Mouse (Mus musculus) MEL (cell line): ENCODE results near the gene Wif1. TPM values are rescaled to one million over a fixed set of nuclear protein-coding genes. Genes with fewer than 3 reads are reported as not detected.
A peak's percentile ranks its signal among the peaks of the same experiment; 100 is the strongest.

Experiments
- DNase-seq: peaks from one replicate; pipeline ENCODE4 v3.0.0; 2011; ENCODE audit warnings: low read depth, low spot score
- H3K27ac ChIP-seq: 2 replicates; pipeline ENCODE4 v1.5.1; 2012; ENCODE audit warnings: low read depth, mild to moderate bottlenecking, control low read depth, low read length, moderate library complexity; ENCODE audit not compliant: control insufficient read depth
- H3K27me3 ChIP-seq, 2 experiments: fragments of 150-350 bp in 1 of 2; sonication (generic) in 1 of 2; 2 replicates each; pipeline ENCODE4 v1.6.1; 2012; ENCODE audit warnings: low read length in 2 of 2, mild to moderate bottlenecking in 2 of 2, improper control_type of control experiment in 1 of 2, moderate library complexity in 1 of 2; ENCODE audit not compliant: insufficient read depth in 2 of 2, control insufficient read depth in 1 of 2
- H3K36me3 ChIP-seq, 2 experiments: 2 replicates each; pipeline ENCODE4 v1.6.1; 2012 to 2014; ENCODE audit warnings: low read length in 2 of 2, improper control_type of control experiment in 1 of 2, inconsistent platforms in 1 of 2, mild to moderate bottlenecking in 1 of 2; ENCODE audit not compliant: insufficient read depth in 2 of 2, control insufficient read depth in 1 of 2
- H3K4me1 ChIP-seq, 2 experiments: fragments of 150-350 bp in 1 of 2; sonication (generic) in 1 of 2; 2 replicates each; pipeline ENCODE4 v1.6.1; 2012; ENCODE audit warnings: low read length in 2 of 2, improper control_type of control experiment in 1 of 2, mild to moderate bottlenecking in 1 of 2; ENCODE audit not compliant: insufficient read depth in 2 of 2, control insufficient read depth in 1 of 2
- H3K4me3 ChIP-seq, 2 experiments: fragments of 150-350 bp in 1 of 2; sonication (generic) in 1 of 2; 2 replicates each; pipeline ENCODE4 v1.5.1; 2012; ENCODE audit warnings: low read depth in 2 of 2, low read length in 2 of 2, mild to moderate bottlenecking in 2 of 2, moderate library complexity in 2 of 2, control low read depth in 1 of 2, improper control_type of control experiment in 1 of 2; ENCODE audit not compliant: control insufficient read depth in 1 of 2, insufficient read depth in 1 of 2
- H3K79me2 ChIP-seq: 2 replicates; pipeline ENCODE4 v1.6.1; 2012; ENCODE audit warnings: mild to moderate bottlenecking, low read length, moderate library complexity; ENCODE audit not compliant: control insufficient read depth, poor library complexity, insufficient read depth
- H3K9ac ChIP-seq: 2 replicates; pipeline ENCODE4 v1.6.1; 2012; ENCODE audit warnings: low read depth, mild to moderate bottlenecking, control low read depth, low read length, moderate library complexity; ENCODE audit not compliant: control insufficient read depth, poor library complexity, severe bottlenecking
- H3K9me3 ChIP-seq: fragments of 150-350 bp; sonication (generic); replicated peaks from 2 replicates; pipeline ENCODE4 v1.6.1; 2012; ENCODE audit warnings: mild to moderate bottlenecking, low read length, improper control_type of control experiment, moderate library complexity; ENCODE audit not compliant: insufficient read depth
- CHD1 ChIP-seq: IDR thresholded peaks from 2 replicates; pipeline ENCODE4 v1.6.1; 2012; ENCODE audit warnings: low read depth, mild to moderate bottlenecking, inconsistent platforms, low read length, improper control_type of control experiment
- CTCF ChIP-seq, 3 experiments: IDR thresholded peaks in 2 of 3; conservative IDR thresholded peaks in 1 of 3; 2 replicates each; pipeline ENCODE4 v1.5.1; 2011 to 2012; ENCODE audit warnings: low read length in 3 of 3, low read depth in 2 of 3, mild to moderate bottlenecking in 2 of 3, improper control_type of control experiment in 1 of 3, inconsistent platforms in 1 of 3, mixed read lengths in 1 of 3, moderate library complexity in 1 of 3; ENCODE audit not compliant: control insufficient read depth in 1 of 3, insufficient read depth in 1 of 3, poor library complexity in 1 of 3, severe bottlenecking in 1 of 3
- E2F4 ChIP-seq: IDR thresholded peaks from 2 replicates; pipeline ENCODE4 v1.6.1; 2011; ENCODE audit warnings: low read depth, low read length, improper control_type of control experiment, borderline replicate concordance
- GABPA ChIP-seq: IDR thresholded peaks from 2 replicates; pipeline ENCODE4 v1.6.1; 2012; ENCODE audit warnings: low read depth, mild to moderate bottlenecking, inconsistent platforms, low read length, improper control_type of control experiment, moderate library complexity
- HCFC1 ChIP-seq: IDR thresholded peaks from 2 replicates; pipeline ENCODE4 v1.6.1; 2012; ENCODE audit warnings: low read depth, mild to moderate bottlenecking, inconsistent platforms, low read length, improper control_type of control experiment, moderate library complexity
- MAFK ChIP-seq: IDR thresholded peaks from 2 replicates; pipeline ENCODE4 v1.6.1; 2011; ENCODE audit warnings: low read depth, mild to moderate bottlenecking, low read length, improper control_type of control experiment, borderline replicate concordance
- MAZ ChIP-seq: IDR thresholded peaks from 2 replicates; pipeline ENCODE4 v1.6.1; 2012; ENCODE audit warnings: low read depth, mild to moderate bottlenecking, inconsistent platforms, low read length, improper control_type of control experiment
- MEF2A ChIP-seq: IDR thresholded peaks from 2 replicates; pipeline ENCODE4 v1.6.1; 2014; ENCODE audit warnings: low read depth, mild to moderate bottlenecking, inconsistent platforms, low read length, improper control_type of control experiment; ENCODE audit not compliant: poor library complexity, insufficient replicate concordance, severe bottlenecking; ENCODE audit errors: extremely low read depth
- MYB ChIP-seq: IDR thresholded peaks from 2 replicates; pipeline ENCODE4 v1.6.1; 2011; ENCODE audit warnings: mild to moderate bottlenecking, low read depth, low read length, improper control_type of control experiment
- POLR2A ChIP-seq, 2 experiments: IDR thresholded peaks; 2 replicates each; pipeline ENCODE4 v1.6.1; 2011 to 2012; ENCODE audit warnings: low read length in 2 of 2, mild to moderate bottlenecking in 2 of 2, control low read depth in 1 of 2, improper control_type of control experiment in 1 of 2, low read depth in 1 of 2, moderate library complexity in 1 of 2; ENCODE audit not compliant: control insufficient read depth in 1 of 2, insufficient read depth in 1 of 2, poor library complexity in 1 of 2
- RAD21 ChIP-seq: IDR thresholded peaks from 2 replicates; pipeline ENCODE4 v1.6.1; 2011; ENCODE audit warnings: mild to moderate bottlenecking, low read depth, low read length, improper control_type of control experiment
- SIN3A ChIP-seq: IDR thresholded peaks from 2 replicates; pipeline ENCODE4 v1.6.1; 2012; ENCODE audit warnings: low read length, improper control_type of control experiment, inconsistent platforms
- SMC3 ChIP-seq: IDR thresholded peaks from 2 replicates; pipeline ENCODE4 v1.6.1; 2011; ENCODE audit warnings: low read depth, low read length, improper control_type of control experiment
- TAL1 ChIP-seq: IDR thresholded peaks from 2 replicates; pipeline ENCODE4 v1.6.1; 2012; ENCODE audit warnings: mild to moderate bottlenecking, inconsistent platforms, low read length, moderate library complexity, mixed read lengths
- TBP ChIP-seq: IDR thresholded peaks from 2 replicates; pipeline ENCODE4 v1.8.0; 2011; ENCODE audit warnings: low read depth, low read length, improper control_type of control experiment
- USF1 ChIP-seq: IDR thresholded peaks from 2 replicates; pipeline ENCODE4 v1.6.1; 2014; ENCODE audit warnings: low read depth, mild to moderate bottlenecking, inconsistent platforms, low read length, improper control_type of control experiment, moderate library complexity
- ZC3H11A ChIP-seq: IDR thresholded peaks from 2 replicates; pipeline ENCODE4 v1.6.1; 2012; ENCODE audit warnings: low read depth, mild to moderate bottlenecking, inconsistent platforms, low read length, improper control_type of control experiment
- ZKSCAN1 ChIP-seq: IDR thresholded peaks from 2 replicates; pipeline ENCODE4 v1.6.1; 2012; ENCODE audit warnings: low read depth, mild to moderate bottlenecking, inconsistent platforms, low read length, improper control_type of control experiment, moderate library complexity
- ZNF384 ChIP-seq: IDR thresholded peaks from 2 replicates; pipeline ENCODE4 v1.6.1; 2012; ENCODE audit warnings: low read depth, mild to moderate bottlenecking, inconsistent platforms, low read length, improper control_type of control experiment
- polyA plus RNA-seq, 2 experiments: library from polyadenylated mRNA; stranded (reverse) in 1 of 2; unstranded in 1 of 2; fragments of >175 nt in 1 of 2; fragments of >200 nt in 1 of 2; gene quantifications; 2 replicates each; pipeline versions ENCODE4 v1.2.1 to v1.2.4; 2012; ENCODE audit warnings: low replicate concordance in 2 of 2, low read depth in 1 of 2; ENCODE audit not compliant: insufficient read length in 2 of 2, insufficient read depth in 1 of 2, missing spikeins in 1 of 2
- total RNA-seq: library from RNA; depleted of rRNA; stranded (reverse); fragments of 300-350 nt; gene quantifications from 2 replicates; pipeline ENCODE4 v1.2.3, GENCODE M21; 2012

Wif1 gene
- total and polyA plus RNA-seq, 3 experiments: not detected

DNA sequence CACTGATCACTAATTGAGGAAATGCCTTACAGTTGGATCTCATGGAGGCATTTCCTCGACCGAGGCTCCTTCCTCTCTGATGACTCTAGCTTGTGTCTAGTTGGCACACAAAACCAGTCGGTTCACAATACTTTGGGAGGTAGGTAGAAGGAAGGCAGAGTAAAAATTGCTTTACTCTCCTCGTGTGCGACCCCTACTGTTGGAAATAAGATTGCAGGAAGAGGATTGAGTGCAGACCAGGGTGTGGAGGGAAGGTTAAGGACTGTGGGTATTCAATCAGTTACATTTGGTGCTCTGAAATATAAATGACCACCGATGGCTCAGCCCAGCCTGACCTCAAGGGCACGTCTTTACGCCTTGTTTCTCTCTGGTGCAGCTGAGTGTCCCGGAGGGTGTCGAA is 49.8 kb downstream of the Wif1 start:
- Histone ChIP-seq H3K9me3 (no peaks in the 10 kb centered on the region), H3K9ac (no peak overlapping the region), H3K27me3 (no peaks in the 10 kb centered on the region), H3K4me3 (no peak overlapping the region), H3K79me2 (no peaks in the 10 kb centered on the region), H3K36me3 (no peaks in the 10 kb centered on the region), H3K4me1 (no peaks in the 10 kb centered on the region), H3K27ac (no peak overlapping the region)
- no peak for DNase-seq
- TF ChIP-seq USF1 (no peak), CTCF (IDR thresholded peaks at IDR 0.05 in 2 of 3, conservative IDR thresholded peaks at IDR 0.05 in 1 of 3; ENCODE audit: control insufficient read depth in 1 of 3, insufficient read depth in 1 of 3, low read depth in 2 of 3, low read length in 3 of 3, poor library complexity in 1 of 3, severe bottlenecking in 1 of 3) (peak in 1 of 3 experiments; percentile 12; a peak in 1 of 6 replicates)

DNA sequence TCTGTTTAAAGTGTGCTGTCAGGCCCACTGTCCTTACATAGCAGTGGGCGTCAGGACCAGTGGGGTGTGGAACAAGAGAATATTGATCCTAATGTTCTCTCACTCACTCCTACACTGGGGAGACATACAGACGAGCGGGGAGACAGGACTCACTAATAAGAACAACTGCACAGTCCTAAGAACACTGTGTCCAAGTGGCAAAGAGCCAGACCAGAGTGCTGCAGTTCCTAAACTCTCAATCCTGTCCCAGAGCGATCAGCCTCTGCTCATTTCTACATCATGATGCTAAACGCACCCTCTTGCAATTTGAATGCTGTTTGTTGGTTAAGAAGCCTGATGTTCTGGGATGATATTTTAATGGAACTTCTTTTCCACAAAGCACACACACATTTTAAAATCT is 54.9 kb downstream of the Wif1 start:
- Histone ChIP-seq H3K4me3 (no peak overlapping the region), H3K9me3 (no peaks in the 10 kb centered on the region), H3K36me3 (no peaks in the 10 kb centered on the region), H3K9ac (no peak overlapping the region), H3K4me1 (no peaks in the 10 kb centered on the region), H3K27ac (no peak overlapping the region), H3K27me3 (no peaks in the 10 kb centered on the region), H3K79me2 (no peaks in the 10 kb centered on the region)
- TF ChIP-seq MAFK (no peak), ZC3H11A (no peak), RAD21 (no peak), POLR2A (IDR thresholded peaks at IDR 0.05; ENCODE audit: control insufficient read depth in 1 of 2, insufficient read depth in 1 of 2, low read depth in 1 of 2, low read length in 2 of 2, poor library complexity in 1 of 2) (no peak), MAZ (no peak), GABPA (no peak), USF1 (no peak), CHD1 (no peak), SMC3 (no peak), TBP (no peak), ZKSCAN1 (no peak), SIN3A (no peak), MYB (no peak), TAL1 (no peak), MEF2A (no peak), E2F4 (no peak), HCFC1 (no peak), ZNF384 (no peak)
- no peak for DNase-seq
